Mouse (Mus musculus) hindbrain, postnatal 0 days (tissue): ENCODE results near the gene Itgb1bp1. TPM values are rescaled to one million over a fixed set of nuclear protein-coding genes. Genes with fewer than 3 reads are reported as not detected.

Experiments used
- ATAC-seq: fragments of 200-750 bp; cut with Nextera tagmentation; 2 replicates; pipeline ENCODE4 v1.8.0; 2017; ENCODE audit warnings: mild to moderate bottlenecking, moderate TSS enrichment, moderate library complexity
- DNase-seq: peaks from one replicate; pipeline ENCODE4 v3.0.0-alpha.2; 2015; ENCODE audit warnings: low spot score
- H3K27ac ChIP-seq: fragments of 300-500 bp; sonication (generic); 2 replicates; pipeline ENCODE4 v1.5.1; 2014; ENCODE audit warnings: mild to moderate bottlenecking
- H3K27me3 ChIP-seq: fragments of 300-500 bp; sonication (generic); 2 replicates; pipeline ENCODE4 v1.6.1; 2014; ENCODE audit warnings: low read length, mixed read lengths; ENCODE audit not compliant: insufficient read depth
- H3K36me3 ChIP-seq: fragments of 300-500 bp; sonication (generic); 2 replicates; pipeline ENCODE4 v1.6.1; 2014; ENCODE audit warnings: low read length, mixed read lengths; ENCODE audit not compliant: insufficient read depth
- H3K4me1 ChIP-seq: fragments of 300-500 bp; sonication (generic); 2 replicates; pipeline ENCODE4 v1.6.1; 2014; ENCODE audit warnings: antibody characterized with exemption, low read length, mixed read lengths; ENCODE audit not compliant: insufficient read depth
- H3K4me2 ChIP-seq: fragments of 300-500 bp; sonication (generic); 2 replicates; pipeline ENCODE4 v1.6.1; 2014; ENCODE audit warnings: low read depth, mild to moderate bottlenecking, low read length, moderate library complexity, mixed read lengths
- H3K4me3 ChIP-seq: fragments of 300-500 bp; sonication (generic); 2 replicates; pipeline ENCODE4 v1.5.1; 2014; ENCODE audit warnings: low read length
- H3K9ac ChIP-seq: fragments of 300-500 bp; sonication (generic); replicated peaks from 2 replicates; pipeline ENCODE4 v1.6.1; 2014; ENCODE audit warnings: mild to moderate bottlenecking, low read length, moderate library complexity, mixed read lengths
- H3K9me3 ChIP-seq: fragments of 300-500 bp; sonication (generic); 2 replicates; pipeline ENCODE4 v1.6.1; 2016; ENCODE audit warnings: low read length, mixed read lengths
- CTCF ChIP-seq: IDR thresholded peaks from 2 replicates; pipeline ENCODE4 v1.5.1; 2016; ENCODE audit warnings: antibody characterized with exemption, control low read depth, low read depth
- WGBS: fragments of 180-500 bp; shearing (Covaris S2); extraction: QIAGEN DNeasy Blood & Tissue Kit; methylation state at CpG from one replicate; pipeline ENCODE4 v1.1.7; 2014; 5-methylcytosine and 5-hydroxymethylcytosine counted together
- polyA plus RNA-seq: library from polyadenylated mRNA; unstranded; fragments of >200 nt; fragmentation: Nextera tagmentation; extraction: Ambion mirVana; gene quantifications from 2 replicates; pipeline ENCODE4 v1.2.1, GENCODE M21; 2015
- total RNA-seq: library from RNA; depleted of rRNA; stranded (reverse); fragments of >200 nt; gene quantifications from 2 replicates; pipeline ENCODE4 v1.2.3, GENCODE M21; 2014

Gene Itgb1bp1
- total and polyA plus RNA-seq, 2 experiments from 2014 or later, result 21.1 to 38.5 TPM

GRCm38 (mm10) chr12:21320317-21320716 lies 34.2 kb upstream of the Itgb1bp1 start:
- ATAC-seq (no peak), DNase-seq (peak; percentile 2)
- Histone ChIP-seq H3K27ac (no peak overlapping the region), H3K4me2 (no peak overlapping the region), H3K9ac (no peak overlapping the region), H3K27me3 (no peaks in the 10 kb centered on the region), H3K36me3 (peaks cover 18% of the 10 kb centered on the region; the same call in 1 of the 2 replicates), H3K4me1 (no peaks in the 10 kb centered on the region), H3K9me3 (no peaks in the 10 kb centered on the region), H3K4me3 (no peak overlapping the region)
- no peak for TF ChIP-seq CTCF
- WGBS, result 68% methylated on average over 4 of the region's 4 CpGs

- no peak overlapping the region for H3K27ac ChIP-seq
- no peak for ATAC-seq
- H3K36me3 ChIP-seq, result peaks cover 17% of the 10 kb centered on the region
- H3K4me3 ChIP-seq, result no peak overlapping the region
- no peaks in the 10 kb centered on the region for H3K9me3 ChIP-seq
- no peaks in the 10 kb centered on the region for H3K4me1 ChIP-seq
- peak; percentile 77 for TF ChIP-seq CTCF
- 65% methylated on average over 12 of the region's 12 CpGs for WGBS
- peak; percentile 80 for DNase-seq
- H3K9ac ChIP-seq, result no peak overlapping the region
- no peak overlapping the region for H3K4me2 ChIP-seq
- H3K27me3 ChIP-seq, result no peaks in the 10 kb centered on the region
Measured at GRCm38 (mm10) chr12:21318143-21318895, 32.2 kb upstream of the Itgb1bp1 start.

DNA sequence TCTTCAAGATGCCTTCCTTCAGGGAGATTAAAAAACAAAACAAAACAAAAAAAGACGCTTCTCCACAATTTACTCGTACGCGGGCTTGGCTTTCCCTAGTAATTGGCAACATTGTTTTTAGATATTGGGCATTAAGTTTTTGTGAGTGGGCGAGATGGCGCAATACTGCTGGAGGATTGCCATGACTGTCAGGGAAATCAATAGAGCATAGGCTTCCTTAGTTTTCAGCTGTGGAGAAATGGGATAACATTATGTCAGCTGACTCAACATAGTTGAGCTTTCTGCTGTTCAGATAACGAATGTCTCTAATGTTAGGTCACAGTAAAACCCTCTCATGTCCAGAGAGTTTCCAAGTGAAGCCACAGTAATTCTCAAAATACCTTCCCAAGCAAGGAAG lies 30.8 kb upstream of the Itgb1bp1 start:
- peak overlapping the region; percentile 53 for H3K9ac ChIP-seq
- TF ChIP-seq CTCF, result no peak
- ATAC-seq (no peak), DNase-seq (peak; percentile 33)
- H3K27me3 ChIP-seq, result no peaks in the 10 kb centered on the region
- no peak overlapping the region for H3K27ac ChIP-seq
- peak overlapping the region; percentile 71 for H3K4me2 ChIP-seq
- H3K36me3 ChIP-seq, result peaks cover 22% of the 10 kb centered on the region
- H3K4me1 ChIP-seq, result no peaks in the 10 kb centered on the region
- peak overlapping the region; percentile 58 for H3K4me3 ChIP-seq
- H3K9me3 ChIP-seq, result no peaks in the 10 kb centered on the region
- 23% methylated on average over 7 of the region's 7 CpGs for WGBS

DNA sequence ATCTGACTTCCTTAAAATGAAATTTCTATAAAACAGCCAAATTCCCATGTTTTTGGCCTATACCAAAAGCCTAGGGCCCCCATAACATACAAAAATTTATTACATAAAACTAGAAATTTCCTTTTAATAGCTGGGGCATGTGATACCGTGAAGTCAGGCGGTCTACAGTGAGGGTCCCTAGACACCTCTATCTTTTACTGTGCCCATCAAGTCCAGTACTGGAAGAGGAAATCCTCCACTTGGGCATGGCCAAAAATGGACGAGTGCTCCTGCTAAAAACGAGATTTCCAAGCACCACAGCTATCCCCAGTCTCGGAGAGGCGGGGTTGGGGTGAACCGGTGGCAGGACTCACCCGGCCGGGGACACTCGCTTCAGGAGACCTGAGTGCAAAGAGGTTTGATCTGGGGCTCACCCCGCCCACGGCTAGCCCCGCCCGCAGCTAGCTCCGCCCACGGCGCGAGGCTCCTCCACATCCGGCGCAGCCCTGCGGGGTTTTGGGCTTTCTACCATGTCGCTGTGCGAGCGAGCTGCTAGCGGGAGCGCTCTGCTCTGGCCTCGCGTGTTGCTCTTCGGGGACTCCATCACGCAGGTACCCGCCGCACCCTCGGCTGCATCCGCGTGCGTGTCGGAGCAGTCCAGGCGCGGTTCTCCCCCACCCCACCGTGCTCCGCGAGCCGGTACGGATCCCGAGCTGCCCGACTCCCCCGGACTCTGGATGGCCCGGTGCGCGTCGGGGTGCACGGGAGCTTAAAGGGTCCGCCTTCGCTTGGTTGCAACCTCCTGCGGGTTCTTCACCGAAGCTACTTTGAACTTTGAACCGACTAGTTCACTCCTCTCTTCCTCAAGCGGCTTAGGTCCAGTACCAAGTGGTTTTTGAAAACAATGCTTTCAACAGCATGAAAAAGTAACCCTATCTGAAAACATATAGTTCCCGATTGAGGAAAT lies 30.1 kb upstream of the Itgb1bp1 start, which contains the start of gene Iah1:
TSS of gene Iah1 (plus strand) at position 467 of the 946 bp plus-strand sequence.
- peak; percentile 83 for DNase-seq
- Histone ChIP-seq H3K27ac (peak within 1 kb of the TSS; percentile 37; the same call in 1 of the 2 replicates), H3K9ac (peak within 1 kb of the TSS; percentile 53), H3K4me3 (peak within 1 kb of the TSS; percentile 58), H3K4me1 (no peaks in the 10 kb centered on the region), H3K27me3 (no peaks in the 10 kb centered on the region), H3K9me3 (no peaks in the 10 kb centered on the region), H3K36me3 (peaks cover 24% of the 10 kb centered on the region), H3K4me2 (peak within 1 kb of the TSS; percentile 71)
- ATAC-seq, result peak; percentile 88
- no peak for TF ChIP-seq CTCF
- WGBS, result 2% methylated on average over 56 of the region's 59 CpGs

GRCm38 (mm10) chr12:21312201-21312600 lies 26.1 kb upstream of the Itgb1bp1 start:
- H3K9me3 ChIP-seq, result no peaks in the 10 kb centered on the region
- DNase-seq, result no peak
- TF ChIP-seq CTCF, result no peak
- H3K4me3 ChIP-seq, result no peak overlapping the region
- no peak overlapping the region for H3K27ac ChIP-seq
- no peak overlapping the region for H3K4me2 ChIP-seq
- 89% methylated on average over 5 of the region's 5 CpGs for WGBS
- H3K27me3 ChIP-seq, result no peaks in the 10 kb centered on the region
- no peak overlapping the region for H3K9ac ChIP-seq
- ATAC-seq, result no peak
- no peaks in the 10 kb centered on the region for H3K4me1 ChIP-seq
- peaks cover 55% of the 10 kb centered on the region for H3K36me3 ChIP-seq

DNA sequence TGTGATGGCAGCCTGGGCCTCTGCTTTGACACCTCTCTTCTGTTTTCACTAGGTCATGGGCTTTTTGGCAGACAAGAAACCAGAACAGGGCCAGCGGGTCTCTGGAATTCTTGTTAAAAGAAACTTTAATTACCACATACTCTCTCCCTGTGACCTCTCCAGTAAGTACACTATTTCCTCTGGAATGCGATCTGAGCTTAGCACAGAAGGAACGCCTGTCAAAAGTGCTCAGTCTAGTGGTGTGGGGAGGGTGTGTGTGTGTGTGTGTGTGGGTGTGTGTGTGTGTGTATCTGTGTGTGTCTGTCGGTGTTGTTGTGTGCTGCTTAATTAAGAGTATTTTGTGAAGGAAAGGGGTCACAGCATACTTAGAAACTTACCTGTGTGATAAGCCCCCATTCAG lies 20.6 kb upstream of the Itgb1bp1 start:
- Histone ChIP-seq H3K4me1 (no peaks in the 10 kb centered on the region), H3K4me3 (no peak overlapping the region), H3K36me3 (peaks cover 67% of the 10 kb centered on the region), H3K27ac (no peak overlapping the region), H3K27me3 (no peaks in the 10 kb centered on the region), H3K9ac (no peak overlapping the region), H3K4me2 (no peak overlapping the region), H3K9me3 (no peaks in the 10 kb centered on the region)
- no peak for ATAC-seq
- no peak for DNase-seq
- 86% methylated on average over 4 of the region's 4 CpGs for WGBS
- TF ChIP-seq CTCF, result no peak
